Mouse (Mus musculus) liver, embryonic 14.5 days (tissue): ENCODE data around the gene Prl2c3. TPM values are rescaled to one million over a fixed set of nuclear protein-coding genes. Genes with fewer than 3 reads are reported as not detected.
A peak's percentile ranks its signal among the peaks of the same experiment; 100 is the strongest.
"Not testable (repeated sequence)": the region's sequence is repeated elsewhere in the genome, so short reads cannot be mapped to it uniquely, and the experiment has no call there.

Source experiments
- ATAC-seq: fragments of 200-750 bp; cut with Nextera tagmentation; 2 replicates; pipeline ENCODE4 v1.8.0; 2017; ENCODE audit warnings: moderate number of reproducible peaks, mild to moderate bottlenecking, moderate library complexity; ENCODE audit not compliant: insufficient read depth
- DNase-seq, 3 experiments: peaks; one replicate each; pipeline ENCODE4 v3.0.0-alpha.2; 2012 to 2013; ENCODE audit warnings: low read depth in 3 of 3, low spot score in 3 of 3
- H3K27ac ChIP-seq: fragments of 300-500 bp; sonication (generic); 2 replicates; pipeline ENCODE4 v1.5.1; 2014; ENCODE audit warnings: moderate library complexity, mild to moderate bottlenecking, control low read depth, inconsistent platforms
- H3K27me3 ChIP-seq: fragments of 300-500 bp; sonication (generic); 2 replicates; pipeline ENCODE4 v1.6.1; 2014; ENCODE audit warnings: mild to moderate bottlenecking, low read length, moderate library complexity; ENCODE audit not compliant: control insufficient read depth, insufficient read depth
- H3K36me3 ChIP-seq: fragments of 300-500 bp; sonication (generic); replicated peaks from 2 replicates; pipeline ENCODE4 v1.6.1; 2014; ENCODE audit warnings: low read depth; ENCODE audit not compliant: control insufficient read depth, insufficient read depth
- H3K4me1 ChIP-seq, 2 experiments: fragments of 200-500 bp in 1 of 2; fragments of 300-500 bp in 1 of 2; sonication (generic) in 1 of 2; replicated peaks; 2 replicates each; pipeline ENCODE4 v1.6.1; 2012 to 2014; ENCODE audit warnings: antibody characterized with exemption in 1 of 2, inconsistent platforms in 1 of 2, low read length in 1 of 2; ENCODE audit not compliant: control insufficient read depth in 2 of 2, insufficient read depth in 2 of 2
- H3K4me2 ChIP-seq: fragments of 300-500 bp; sonication (generic); 2 replicates; pipeline ENCODE4 v1.6.1; 2014; ENCODE audit warnings: low read depth, mild to moderate bottlenecking, control low read depth, moderate library complexity
- H3K4me3 ChIP-seq, 2 experiments: fragments of 200-500 bp in 1 of 2; fragments of 300-500 bp in 1 of 2; sonication (generic) in 1 of 2; 2 replicates each; pipeline ENCODE4 v1.5.1; 2012 to 2014; ENCODE audit warnings: low read depth in 2 of 2, low read length in 2 of 2, mild to moderate bottlenecking in 2 of 2, control low read depth in 1 of 2, inconsistent platforms in 1 of 2, moderate library complexity in 1 of 2; ENCODE audit not compliant: insufficient read depth in 1 of 2
- H3K9ac ChIP-seq: fragments of 300-500 bp; sonication (generic); replicated peaks from 2 replicates; pipeline ENCODE4 v1.6.1; 2014; ENCODE audit warnings: mild to moderate bottlenecking, control low read depth, moderate library complexity
- H3K9me3 ChIP-seq: fragments of 300-500 bp; sonication (generic); 2 replicates; pipeline ENCODE4 v1.6.1; 2016; ENCODE audit warnings: low read length, mixed read lengths; ENCODE audit not compliant: control insufficient read depth
- CTCF ChIP-seq: IDR thresholded peaks from 2 replicates; pipeline ENCODE4 v1.5.1; 2016; ENCODE audit warnings: antibody characterized with exemption, low read depth, control low read depth
- EP300 ChIP-seq: IDR thresholded peaks from 2 replicates; pipeline ENCODE4 v1.6.1; 2016; ENCODE audit warnings: antibody characterized with exemption, low read depth
- WGBS: fragments of 180-500 bp; shearing (Covaris S2); extraction: QIAGEN DNeasy Blood & Tissue Kit; methylation state at CpG from one replicate; pipeline ENCODE4 v1.1.7; 2014; ENCODE audit not compliant: insufficient replicate concordance; 5-methylcytosine and 5-hydroxymethylcytosine counted together
- polyA plus RNA-seq, 2 experiments: library from polyadenylated mRNA; depleted of rRNA in 1 of 2; stranded (reverse) in 1 of 2; unstranded in 1 of 2; fragments of >200 nt; fragmentation: Nextera tagmentation in 1 of 2; extraction: Ambion mirVana in 1 of 2; gene quantifications; 2 replicates each; pipeline versions ENCODE4 v1.2.1 to v1.2.3; 2012 to 2014

The Prl2c3 gene
- 0.11 and 0.84 TPM in 2 replicates for polyA plus RNA-seq (2012; rRNA removed)
- not detected in 2 replicates for polyA plus RNA-seq (2014; fragmentation: Nextera tagmentation; extraction: Ambion mirVana)

- H3K36me3 ChIP-seq, H3K4me2 ChIP-seq, H3K9ac ChIP-seq, H3K27ac ChIP-seq, DNase-seq, H3K27me3 ChIP-seq, ATAC-seq, H3K4me3 ChIP-seq, H3K4me1 ChIP-seq, H3K9me3 ChIP-seq: not testable (repeated sequence)
- WGBS, result 38% methylated on average over 3 of the region's 3 CpGs
These were observed at the start of gene Prl2c3 for GRCm38 (mm10) chr13:12799979-12800378. Gene Prl2c3 (minus strand): TSS chr13:12800079.

GRCm38 (mm10) chr13:12848254-12848653 is 48.4 kb upstream of the Prl2c3 start:
- H3K9ac ChIP-seq, H3K36me3 ChIP-seq, H3K4me1 ChIP-seq, H3K4me3 ChIP-seq, DNase-seq, H3K27me3 ChIP-seq, H3K4me2 ChIP-seq, H3K9me3 ChIP-seq, H3K27ac ChIP-seq: not testable (repeated sequence)
- WGBS, result 49% methylated on average over 4 of the region's 4 CpGs
- peak; percentile 33; the same call in 1 of the 2 replicates for ATAC-seq

GRCm38 (mm10) chr13:12844701-12845100 is 44.8 kb upstream of the Prl2c3 start:
- not testable (repeated sequence) for H3K9me3 ChIP-seq, ATAC-seq
- WGBS, result 64% methylated on average over 1 of the region's 1 CpGs

GRCm38 (mm10) chr13:12837546-12837945 is 37.7 kb upstream of the Prl2c3 start:
- not testable (repeated sequence) for H3K9ac ChIP-seq, H3K4me1 ChIP-seq, H3K4me2 ChIP-seq, H3K4me3 ChIP-seq, H3K27me3 ChIP-seq, H3K9me3 ChIP-seq, DNase-seq, H3K27ac ChIP-seq, H3K36me3 ChIP-seq
- 52% methylated on average over 2 of the region's 2 CpGs for WGBS
- 0 out of 2 replicates have a peak, but pooled peaks have one; percentile 15 for ATAC-seq

More at GRCm38 (mm10) chr13:12844701-12845100, 44.8 kb upstream of the Prl2c3 start:
- not testable (repeated sequence) for H3K27me3 ChIP-seq, H3K36me3 ChIP-seq, H3K4me3 ChIP-seq, H3K4me1 ChIP-seq, H3K27ac ChIP-seq, H3K4me2 ChIP-seq, H3K9ac ChIP-seq, DNase-seq

- no peak overlapping the region for H3K4me2 ChIP-seq
- WGBS, result 38% methylated on average over 2 of the region's 2 CpGs
- TF ChIP-seq CTCF (no peak), EP300 (no peak)
- no peak overlapping the region for H3K9ac ChIP-seq
- H3K4me3 ChIP-seq, result no peak overlapping the region
- no peaks in the 10 kb centered on the region for H3K36me3 ChIP-seq
- H3K4me1 ChIP-seq, result no peaks in the 10 kb centered on the region
- DNase-seq (no peak), ATAC-seq (no peak)
- H3K9me3 ChIP-seq, result peaks cover 10% of the 10 kb centered on the region
- H3K27me3 ChIP-seq, result no peaks in the 10 kb centered on the region
- no peak overlapping the region for H3K27ac ChIP-seq
These were observed 31.9 kb upstream of the Prl2c3 start for GRCm38 (mm10) chr13:12831769-12832168.

- 56% methylated on average over 5 of the region's 5 CpGs for WGBS
- no peak for ATAC-seq
- Histone ChIP-seq H3K4me3 (no peak overlapping the region), H3K27me3 (no peaks in the 10 kb centered on the region), H3K36me3 (no peaks in the 10 kb centered on the region), H3K4me2 (no peak overlapping the region), H3K27ac (no peak overlapping the region), H3K9ac (no peak overlapping the region), H3K9me3 (peaks cover 10% of the 10 kb centered on the region), H3K4me1 (no peaks in the 10 kb centered on the region)
- DNase-seq, result no peak
- TF ChIP-seq EP300 (no peak), CTCF (no peak)
These were observed 29.2 kb upstream of the Prl2c3 start for GRCm38 (mm10) chr13:12829031-12829430.

- not testable (repeated sequence) for H3K36me3 ChIP-seq, H3K4me3 ChIP-seq, H3K27ac ChIP-seq, H3K27me3 ChIP-seq, H3K9me3 ChIP-seq, H3K9ac ChIP-seq, H3K4me2 ChIP-seq, DNase-seq, H3K4me1 ChIP-seq
- WGBS, result 51% methylated on average over 4 of the region's 4 CpGs
- peak; percentile 39; the same call in 1 of the 2 replicates for ATAC-seq
These were observed 24.8 kb upstream of the Prl2c3 start for GRCm38 (mm10) chr13:12824500-12825176.
